Mouse (Mus musculus) limb, embryonic 11.5 days (tissue): Measurements from ENCODE around the gene Acox3. TPM values are rescaled to one million over a fixed set of nuclear protein-coding genes. Genes with fewer than 3 reads are reported as not detected.
A peak's percentile ranks its signal among the peaks of the same experiment; 100 is the strongest.

Source experiments
- ATAC-seq: fragments of 200-750 bp; cut with Nextera tagmentation; 2 replicates; pipeline ENCODE4 v1.8.0; 2017; ENCODE audit warnings: low read depth; ENCODE audit not compliant: insufficient number of reproducible peaks, low FRiP score, low TSS enrichment
- DNase-seq: peaks from one replicate; pipeline ENCODE4 v3.0.0-alpha.2; 2015; ENCODE audit warnings: low spot score
- H3K27ac ChIP-seq: fragments of 300-500 bp; sonication (generic); replicated peaks from 2 replicates; pipeline ENCODE4 v1.5.1; 2014; ENCODE audit warnings: low read depth, mild to moderate bottlenecking, low read length
- H3K27me3 ChIP-seq: fragments of 300-500 bp; sonication (generic); 2 replicates; pipeline ENCODE4 v1.6.1; 2014; ENCODE audit warnings: mild to moderate bottlenecking, low read length, mixed read lengths; ENCODE audit not compliant: control insufficient read depth, insufficient read depth
- H3K36me3 ChIP-seq: fragments of 300-500 bp; sonication (generic); 2 replicates; pipeline ENCODE4 v1.6.1; 2014; ENCODE audit warnings: mild to moderate bottlenecking, low read length, moderate library complexity, mixed read lengths; ENCODE audit not compliant: control insufficient read depth, insufficient read depth
- H3K4me1 ChIP-seq: fragments of 300-500 bp; sonication (generic); 2 replicates; pipeline ENCODE4 v1.6.1; 2014; ENCODE audit warnings: low read length, mixed read lengths; ENCODE audit not compliant: control insufficient read depth, insufficient read depth
- H3K4me2 ChIP-seq: fragments of 300-500 bp; sonication (generic); 2 replicates; pipeline ENCODE4 v1.6.1; 2014; ENCODE audit warnings: low read depth, mild to moderate bottlenecking, moderate library complexity; ENCODE audit not compliant: severe bottlenecking
- H3K4me3 ChIP-seq: fragments of 300-500 bp; sonication (generic); 2 replicates; pipeline ENCODE4 v1.5.1; 2014; ENCODE audit warnings: low read depth, low read length
- H3K9ac ChIP-seq: fragments of 300-500 bp; sonication (generic); 2 replicates; pipeline ENCODE4 v1.6.1; 2014; ENCODE audit warnings: mild to moderate bottlenecking, low read length
- H3K9me3 ChIP-seq: fragments of 300-500 bp; sonication (generic); 2 replicates; pipeline ENCODE4 v1.6.1; 2016; ENCODE audit warnings: low read length; ENCODE audit not compliant: control insufficient read depth
- whole genome bisulfite sequencing: fragments of 180-500 bp; shearing (Covaris S2); extraction: QIAGEN DNeasy Blood & Tissue Kit; methylation state at CpG from one replicate; pipeline ENCODE4 v1.1.7; 2014; 5-methylcytosine and 5-hydroxymethylcytosine counted together
- polyA plus RNA-seq: library from polyadenylated mRNA; unstranded; fragments of >200 nt; fragmentation: Nextera tagmentation; extraction: Ambion mirVana; gene quantifications from 2 replicates; pipeline ENCODE4 v1.2.1, GENCODE M21; 2014

The Acox3 gene
- polyA plus RNA-seq, 1 experiment from 2014 or later = 9.7 TPM

DNA sequence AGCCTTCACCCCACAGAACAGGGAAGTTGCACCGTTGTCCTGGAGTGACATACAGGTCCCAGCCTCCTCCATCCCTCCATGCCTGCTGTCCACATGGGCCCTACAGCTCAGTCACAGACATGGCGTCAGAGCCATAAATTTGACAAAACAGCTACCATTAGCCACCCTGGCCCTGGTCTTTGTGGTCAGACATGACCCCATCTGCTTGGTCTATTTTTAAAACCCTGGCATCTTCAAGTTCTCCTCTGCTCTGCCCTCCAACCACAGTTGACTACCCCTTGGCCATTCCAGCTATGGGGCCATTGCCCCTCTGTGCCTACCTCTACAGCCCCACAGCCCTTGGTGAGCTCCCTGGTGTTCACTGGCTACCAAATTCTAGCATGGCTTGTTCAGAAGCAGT, 27.1 kb downstream of the Acox3 start:
- Histone ChIP-seq H3K9me3 (no peaks in the 10 kb centered on the region), H3K9ac (no peak overlapping the region), H3K4me3 (no peak overlapping the region), H3K4me2 (no peak overlapping the region), H3K4me1 (peaks cover 3% of the 10 kb centered on the region; the same call in 1 of the 2 replicates), H3K27me3 (no peaks in the 10 kb centered on the region), H3K27ac (no peak overlapping the region), H3K36me3 (no peaks in the 10 kb centered on the region)
- WGBS = 79% methylated on average over 2 of the region's 2 CpGs
- no peak for DNase-seq
- ATAC-seq = no peak

DNA sequence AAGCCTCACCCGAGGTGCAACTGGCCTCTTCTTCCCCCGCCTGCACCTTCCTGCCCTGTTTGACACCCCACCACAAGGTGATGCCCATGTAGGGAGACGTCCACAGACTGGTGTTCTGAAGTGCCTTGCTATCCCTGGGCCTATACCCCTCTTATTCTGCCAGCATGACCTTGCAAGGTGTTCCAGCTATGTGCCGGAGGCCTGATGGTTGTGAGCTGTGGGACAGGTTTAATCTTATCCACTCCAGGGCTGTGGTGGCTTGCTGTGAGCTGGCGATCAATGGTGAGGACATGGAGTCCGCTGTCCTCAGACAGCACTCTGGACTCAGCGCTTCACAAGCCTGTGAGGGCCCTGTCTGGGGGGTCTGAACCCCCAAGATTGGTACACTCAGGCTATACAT, 27.5 kb downstream of the Acox3 start:
- no peak overlapping the region for H3K27ac ChIP-seq
- no peak overlapping the region for H3K4me3 ChIP-seq
- DNase-seq = no peak
- no peak for ATAC-seq
- no peak overlapping the region for H3K9ac ChIP-seq
- no peak overlapping the region for H3K4me2 ChIP-seq
- WGBS = 91% methylated on average over 7 of the region's 7 CpGs
- H3K4me1 ChIP-seq = peaks cover 3% of the 10 kb centered on the region; the same call in 1 of the 2 replicates
- no peaks in the 10 kb centered on the region for H3K36me3 ChIP-seq
- no peaks in the 10 kb centered on the region for H3K9me3 ChIP-seq
- no peaks in the 10 kb centered on the region for H3K27me3 ChIP-seq

DNA sequence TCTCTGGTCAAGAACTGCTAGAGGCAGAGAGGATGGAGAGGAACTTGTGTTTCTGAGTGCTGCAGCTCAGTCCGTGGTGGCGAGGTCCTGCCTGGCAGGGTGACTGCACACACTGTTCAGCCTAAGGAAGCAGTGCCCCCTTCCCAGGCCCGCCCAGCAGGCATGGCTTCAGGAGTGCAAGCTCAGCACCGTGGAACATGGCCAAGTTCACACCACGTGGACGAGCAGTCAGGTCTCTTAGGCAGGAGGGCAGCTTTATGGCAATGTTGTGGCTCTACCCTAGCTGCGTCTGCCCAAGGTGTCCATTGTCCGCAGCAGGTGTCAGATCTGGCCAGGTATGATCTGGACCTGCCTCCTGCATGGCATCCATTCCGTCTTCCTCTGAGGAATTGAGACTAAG, 28.3 kb downstream of the Acox3 start:
- Histone ChIP-seq H3K4me3 (no peak overlapping the region), H3K36me3 (no peaks in the 10 kb centered on the region), H3K9me3 (no peaks in the 10 kb centered on the region), H3K27me3 (no peaks in the 10 kb centered on the region), H3K9ac (no peak overlapping the region), H3K27ac (no peak overlapping the region), H3K4me2 (no peak overlapping the region), H3K4me1 (peaks cover 3% of the 10 kb centered on the region; the same call in 1 of the 2 replicates)
- ATAC-seq = no peak
- DNase-seq = no peak
- 91% methylated on average over 9 of the region's 9 CpGs for WGBS

DNA sequence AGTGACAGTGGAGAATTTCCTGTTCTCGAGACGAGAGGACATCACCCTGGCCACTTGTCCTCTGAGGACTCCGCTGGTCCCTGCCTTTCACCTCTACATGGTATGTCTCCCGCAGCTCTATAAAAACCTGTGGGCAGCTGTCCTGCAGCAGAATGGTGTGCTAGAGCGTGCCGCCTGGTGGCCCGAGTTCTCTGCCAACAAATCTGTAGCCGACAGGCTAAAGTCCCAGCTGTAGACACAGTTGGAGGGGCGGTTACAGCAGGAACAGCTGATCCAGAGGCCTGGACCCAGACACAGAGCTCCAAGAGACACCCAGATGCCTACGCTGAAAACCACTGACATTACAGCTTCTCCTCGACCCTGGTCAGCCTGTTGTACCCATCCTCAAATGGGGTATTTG, 29.1 kb downstream of the Acox3 start:
- DNase-seq = no peak
- Histone ChIP-seq H3K36me3 (no peaks in the 10 kb centered on the region), H3K9me3 (no peaks in the 10 kb centered on the region), H3K4me2 (no peak overlapping the region), H3K27ac (no peak overlapping the region), H3K9ac (no peak overlapping the region), H3K4me3 (no peak overlapping the region), H3K27me3 (no peaks in the 10 kb centered on the region), H3K4me1 (peaks cover 3% of the 10 kb centered on the region; the same call in 1 of the 2 replicates)
- ATAC-seq = no peak
- 87% methylated on average over 11 of the region's 11 CpGs for WGBS

DNA sequence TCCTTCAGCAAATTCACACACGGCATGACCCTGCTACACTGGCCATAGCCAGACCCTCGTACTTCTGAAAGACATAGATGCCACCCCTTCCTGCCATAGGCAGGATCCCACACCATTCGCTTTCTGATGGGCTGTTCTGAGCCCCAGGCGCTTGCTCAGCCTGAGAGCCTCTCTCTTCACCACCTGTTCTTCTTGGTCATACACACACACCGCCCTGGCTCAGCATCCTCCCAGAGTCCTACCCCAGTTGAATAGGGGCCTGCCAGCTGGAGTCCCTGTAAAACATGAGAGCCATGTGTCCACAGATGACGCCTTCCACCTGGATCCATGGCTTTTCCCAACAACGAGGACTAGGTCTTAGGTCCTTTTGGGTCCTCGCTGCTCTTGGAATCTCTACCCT, 29.9 kb downstream of the Acox3 start:
- DNase-seq = no peak
- Histone ChIP-seq H3K4me3 (no peak overlapping the region), H3K4me1 (peaks cover 5% of the 10 kb centered on the region; the same call in 1 of the 2 replicates), H3K36me3 (no peaks in the 10 kb centered on the region), H3K9ac (no peak overlapping the region), H3K4me2 (no peak overlapping the region), H3K27me3 (no peaks in the 10 kb centered on the region), H3K9me3 (no peaks in the 10 kb centered on the region), H3K27ac (no peak overlapping the region)
- WGBS = 87% methylated on average over 8 of the region's 8 CpGs
- ATAC-seq = no peak

DNA sequence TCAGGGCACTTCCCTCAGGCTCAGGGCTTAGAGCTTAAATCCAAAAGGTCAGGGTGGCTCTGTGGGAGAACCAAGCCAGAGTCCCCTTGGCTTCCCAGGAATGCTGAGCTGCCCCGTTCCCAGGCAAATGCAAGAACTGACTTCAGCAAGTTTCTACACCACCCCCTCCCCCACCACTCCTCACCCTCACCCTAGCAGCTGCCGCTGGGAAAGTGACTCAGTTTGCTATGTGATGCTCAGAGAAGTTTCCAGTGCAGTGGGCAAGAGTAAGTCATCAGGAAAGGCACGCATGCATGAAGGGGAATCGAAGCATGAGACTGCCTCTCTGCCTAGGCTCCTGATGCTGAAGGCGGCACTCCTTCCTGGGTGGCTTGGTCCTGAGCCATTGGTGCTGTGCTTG, 34.1 kb downstream of the Acox3 start:
- DNase-seq (no peak), ATAC-seq (no peak)
- H3K36me3 ChIP-seq = no peaks in the 10 kb centered on the region
- 0 out of 2 replicates have a peak, but pooled peaks cover 2% of the 10 kb centered on the region for H3K4me1 ChIP-seq
- H3K9me3 ChIP-seq = no peaks in the 10 kb centered on the region
- no peak overlapping the region for H3K27ac ChIP-seq
- H3K9ac ChIP-seq = no peak overlapping the region; the same call in 1 of the 2 replicates
- H3K4me3 ChIP-seq = no peak overlapping the region
- WGBS = 56% methylated on average over 5 of the region's 5 CpGs
- H3K27me3 ChIP-seq = no peaks in the 10 kb centered on the region
- H3K4me2 ChIP-seq = no peak overlapping the region

DNA sequence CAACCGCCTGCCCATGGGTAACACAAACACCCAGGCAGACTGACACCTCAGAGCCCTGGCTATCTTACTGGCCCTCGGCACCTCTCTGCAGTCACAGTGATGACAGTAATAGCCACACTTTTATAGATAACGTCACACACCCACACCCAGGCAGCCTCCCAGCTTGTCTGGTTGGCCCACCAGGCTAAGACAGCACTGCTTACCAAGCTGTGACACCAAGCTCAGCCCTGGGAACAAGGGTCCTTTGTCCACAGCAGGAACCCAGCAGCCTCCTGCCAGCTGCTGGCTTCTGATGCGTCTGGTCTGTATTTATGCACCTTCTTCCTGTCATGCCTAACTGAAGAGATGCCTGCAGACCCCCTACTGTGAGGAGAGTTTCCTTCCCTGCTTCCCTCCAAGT, 38.3 kb downstream of the Acox3 start:
- no peak overlapping the region for H3K4me2 ChIP-seq
- ATAC-seq (no peak), DNase-seq (peak; percentile 24)
- no peak overlapping the region for H3K9ac ChIP-seq
- 0 out of 2 replicates have a peak, but pooled peaks cover 2% of the 10 kb centered on the region for H3K4me1 ChIP-seq
- 46% methylated on average over 4 of the region's 4 CpGs for WGBS
- no peaks in the 10 kb centered on the region for H3K27me3 ChIP-seq
- no peaks in the 10 kb centered on the region for H3K36me3 ChIP-seq
- no peak overlapping the region for H3K27ac ChIP-seq
- H3K9me3 ChIP-seq = no peaks in the 10 kb centered on the region
- no peak overlapping the region for H3K4me3 ChIP-seq

DNA sequence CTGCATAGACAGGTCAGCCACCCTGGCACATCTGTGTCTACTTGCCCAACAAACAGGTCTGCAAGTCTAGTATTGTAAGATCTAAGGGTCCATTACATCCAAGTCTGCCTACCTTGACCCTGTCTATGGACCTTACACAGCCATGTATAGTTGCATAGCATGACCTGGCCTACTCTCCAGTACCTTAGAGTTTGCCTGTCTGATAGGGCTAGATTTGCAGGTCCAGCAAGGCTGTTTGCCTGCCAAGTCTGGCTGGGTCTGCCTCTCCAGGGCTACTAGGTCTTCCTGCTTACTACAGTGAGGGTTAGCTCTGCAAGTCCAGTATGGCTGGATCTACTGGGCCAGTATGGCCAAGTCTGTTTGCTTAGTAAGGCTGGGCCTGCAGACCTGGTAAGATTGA, 41.0 kb downstream of the Acox3 start:
- Histone ChIP-seq H3K4me1 (no peaks in the 10 kb centered on the region), H3K9me3 (no peaks in the 10 kb centered on the region), H3K9ac (no peak overlapping the region), H3K27ac (no peak overlapping the region), H3K36me3 (no peaks in the 10 kb centered on the region), H3K4me2 (no peak overlapping the region), H3K4me3 (no peak overlapping the region), H3K27me3 (no peaks in the 10 kb centered on the region)
- ATAC-seq = no peak
- DNase-seq = no peak

DNA sequence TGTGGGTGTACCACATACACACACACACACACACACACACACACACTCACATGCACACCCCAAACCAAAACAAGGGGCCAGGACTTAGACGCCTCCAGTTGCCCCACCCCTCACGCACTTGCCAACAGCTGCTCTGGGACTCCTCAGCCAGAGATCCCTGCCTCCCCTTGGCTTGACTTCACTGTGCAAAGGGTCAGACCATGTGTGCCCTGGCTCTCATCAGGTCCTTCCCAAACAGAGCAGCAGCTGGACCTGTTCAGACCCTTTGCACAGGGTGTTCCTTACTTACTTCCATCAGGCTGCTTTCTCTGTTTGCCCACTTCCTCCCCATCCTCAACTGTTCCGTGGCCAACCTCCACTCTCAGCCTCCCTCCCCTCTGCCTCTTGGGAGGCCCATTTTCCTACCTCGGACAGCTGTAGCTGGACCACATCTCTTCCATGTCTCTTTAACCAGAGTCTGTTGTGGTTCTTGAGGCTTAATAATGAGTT, 42.0 kb downstream of the Acox3 start:
- Histone ChIP-seq H3K4me3 (no peak overlapping the region), H3K4me2 (no peak overlapping the region), H3K27ac (no peak overlapping the region), H3K36me3 (no peaks in the 10 kb centered on the region), H3K9ac (no peak overlapping the region), H3K9me3 (no peaks in the 10 kb centered on the region), H3K27me3 (no peaks in the 10 kb centered on the region), H3K4me1 (no peaks in the 10 kb centered on the region)
- DNase-seq (no peak), ATAC-seq (no peak)
- 55% methylated on average over 4 of the region's 4 CpGs for WGBS
